Mouse (Mus musculus) cerebellum, adult 18-20 months (tissue): Measurements from ENCODE around the gene Plekha7.

ENCODE experiments used
- DNase-seq, 2 experiments: peaks; one replicate each; pipeline ENCODE4 v3.0.0; 2021

Gene Plekha7

GRCm38 (mm10) chr7:116181444-116181946 lies 126.7 kb downstream of the Plekha7 start:
- DNase-seq = no peak

GRCm38 (mm10) chr7:116178916-116179315 lies 129.3 kb downstream of the Plekha7 start:
- no peak for DNase-seq

GRCm38 (mm10) chr7:116172774-116173173 lies 135.4 kb downstream of the Plekha7 start:
- DNase-seq = no peak

GRCm38 (mm10) chr7:116169426-116169825 lies 138.8 kb downstream of the Plekha7 start:
- DNase-seq = no peak

- no peak for DNase-seq
These were observed 140.0 kb downstream of the Plekha7 start for GRCm38 (mm10) chr7:116168224-116168623.

GRCm38 (mm10) chr7:116164232-116164631 lies 143.9 kb downstream of the Plekha7 start:
- DNase-seq = no peak

GRCm38 (mm10) chr7:116161544-116161943 lies 146.6 kb downstream of the Plekha7 start:
- DNase-seq = peak; percentile 29 to 47

GRCm38 (mm10) chr7:116156894-116157143 lies 151.4 kb downstream of the Plekha7 start:
- no peak for DNase-seq

GRCm38 (mm10) chr7:116156072-116156893 lies 151.9 kb downstream of the Plekha7 start:
- no peak for DNase-seq

GRCm38 (mm10) chr7:116153781-116154368 lies 154.3 kb downstream of the Plekha7 start:
- DNase-seq = no peak

GRCm38 (mm10) chr7:116149568-116149967 lies 158.6 kb downstream of the Plekha7 start:
- DNase-seq = no peak

- DNase-seq = no peak
These were observed 161.1 kb downstream of the Plekha7 start for GRCm38 (mm10) chr7:116147114-116147513.

- DNase-seq = no peak
These were observed 163.1 kb downstream of the Plekha7 start for GRCm38 (mm10) chr7:116145030-116145429.

GRCm38 (mm10) chr7:116137671-116138070 lies 170.5 kb downstream of the Plekha7 start:
- no peak for DNase-seq

- no peak for DNase-seq
These were observed 171.0 kb downstream of the Plekha7 start for GRCm38 (mm10) chr7:116137149-116137548.

- DNase-seq = no peak
These were observed 173.5 kb downstream of the Plekha7 start for GRCm38 (mm10) chr7:116134413-116135292.

- DNase-seq = peak; percentile 80 to 83
These were observed 176.1 kb downstream of the Plekha7 start for GRCm38 (mm10) chr7:116132078-116132477.

- no peak for DNase-seq
These were observed 176.8 kb downstream of the Plekha7 start for GRCm38 (mm10) chr7:116131390-116131789.

GRCm38 (mm10) chr7:116129374-116129773 lies 178.8 kb downstream of the Plekha7 start:
- DNase-seq = no peak

GRCm38 (mm10) chr7:116128286-116128685 lies 179.9 kb downstream of the Plekha7 start:
- no peak for DNase-seq

- no peak for DNase-seq
These were observed 181.1 kb downstream of the Plekha7 start for GRCm38 (mm10) chr7:116127052-116127451.

- no peak for DNase-seq
These were observed 182.5 kb downstream of the Plekha7 start for GRCm38 (mm10) chr7:116125671-116126070.

- DNase-seq = no peak
These were observed 184.1 kb downstream of the Plekha7 start for GRCm38 (mm10) chr7:116124057-116124456.
